Mouse (Mus musculus): ENCODE measurements around the gene Hdac7. TPM values are rescaled to one million over a fixed set of nuclear protein-coding genes. Genes with fewer than 3 reads are reported as not detected.

Gene Hdac7
- polyA plus RNA-seq, 1 experiment from 2014 or later: 7.8 TPM

- no peak for ATAC-seq
- no peaks in the 10 kb centered on the region for H3K4me1 ChIP-seq (replicated peaks; ENCODE audit: control insufficient read depth, insufficient read depth, low read length)
- no peaks in the 10 kb centered on the region for H3K9me3 ChIP-seq (ENCODE audit: control insufficient read depth)
- no peak overlapping the region for H3K9ac ChIP-seq (ENCODE audit: low read depth, low read length)
- no peak overlapping the region for H3K4me3 ChIP-seq (ENCODE audit: low read depth, low read length)
- no peaks in the 10 kb centered on the region for H3K36me3 ChIP-seq (ENCODE audit: control insufficient read depth, insufficient read depth)
- peaks cover 5% of the 10 kb centered on the region; the same call in 1 of the 2 replicates for H3K27me3 ChIP-seq (replicated peaks; ENCODE audit: control insufficient read depth, insufficient read depth, low read length)
- H3K4me2 ChIP-seq (replicated peaks; ENCODE audit: low read depth): no peak overlapping the region
- 70% methylated on average over 5 of the region's 5 CpGs for WGBS
- TF ChIP-seq CTCF (IDR thresholded peaks at IDR 0.05; ENCODE audit: low read depth): no peak
- H3K27ac ChIP-seq (ENCODE audit: low read depth, low read length): peak overlapping the region; percentile 46; the same call in 1 of the 2 replicates
Measured at GRCm38 (mm10) chr15:97773961-97774370, 70.3 kb downstream of the Hdac7 start.

- Histone ChIP-seq H3K9ac (ENCODE audit: low read depth, low read length) (no peak overlapping the region), H3K4me2 (replicated peaks; ENCODE audit: low read depth) (no peak overlapping the region), H3K36me3 (ENCODE audit: control insufficient read depth, insufficient read depth) (no peaks in the 10 kb centered on the region), H3K27me3 (replicated peaks; ENCODE audit: control insufficient read depth, insufficient read depth, low read length) (peaks cover 10% of the 10 kb centered on the region; the same call in 1 of the 2 replicates), H3K9me3 (ENCODE audit: control insufficient read depth) (no peaks in the 10 kb centered on the region), H3K4me3 (ENCODE audit: low read depth, low read length) (no peak overlapping the region), H3K27ac (ENCODE audit: low read depth, low read length) (no peak overlapping the region; the same call in none of the 2 replicates), H3K4me1 (replicated peaks; ENCODE audit: control insufficient read depth, insufficient read depth, low read length) (no peaks in the 10 kb centered on the region; the same call in 1 of the 2 replicates)
- no peak for TF ChIP-seq CTCF (IDR thresholded peaks at IDR 0.05; ENCODE audit: low read depth)
- peak; percentile 44; the same call in 1 of the 2 replicates for ATAC-seq
- 27% methylated on average over 5 of the region's 5 CpGs for WGBS
Measured at GRCm38 (mm10) chr15:97773108-97773507, 71.2 kb downstream of the Hdac7 start.

GRCm38 (mm10) chr15:97770280-97770679 lies 74.0 kb downstream of the Hdac7 start:
- ATAC-seq: no peak
- WGBS: 72% methylated on average over 8 of the region's 8 CpGs
- H3K27ac ChIP-seq (ENCODE audit: low read depth, low read length): no peak overlapping the region
- H3K9me3 ChIP-seq (ENCODE audit: control insufficient read depth): no peaks in the 10 kb centered on the region
- no peak overlapping the region for H3K4me2 ChIP-seq (replicated peaks; ENCODE audit: low read depth)
- no peaks in the 10 kb centered on the region; the same call in 1 of the 2 replicates for H3K4me1 ChIP-seq (replicated peaks; ENCODE audit: control insufficient read depth, insufficient read depth, low read length)
- peaks cover 28% of the 10 kb centered on the region for H3K27me3 ChIP-seq (replicated peaks; ENCODE audit: control insufficient read depth, insufficient read depth, low read length)
- no peak overlapping the region for H3K4me3 ChIP-seq (ENCODE audit: low read depth, low read length)
- H3K36me3 ChIP-seq (ENCODE audit: control insufficient read depth, insufficient read depth): no peaks in the 10 kb centered on the region
- TF ChIP-seq CTCF (IDR thresholded peaks at IDR 0.05; ENCODE audit: low read depth): no peak
- no peak overlapping the region for H3K9ac ChIP-seq (ENCODE audit: low read depth, low read length)

- Histone ChIP-seq H3K9ac (ENCODE audit: low read depth, low read length) (peak overlapping the region; percentile 35), H3K4me3 (ENCODE audit: low read depth, low read length) (peak overlapping the region; percentile 46), H3K4me2 (replicated peaks; ENCODE audit: low read depth) (peak overlapping the region; percentile 70), H3K36me3 (ENCODE audit: control insufficient read depth, insufficient read depth) (no peaks in the 10 kb centered on the region), H3K27me3 (replicated peaks; ENCODE audit: control insufficient read depth, insufficient read depth, low read length) (peaks cover 32% of the 10 kb centered on the region), H3K4me1 (replicated peaks; ENCODE audit: control insufficient read depth, insufficient read depth, low read length) (no peaks in the 10 kb centered on the region; the same call in 1 of the 2 replicates), H3K9me3 (ENCODE audit: control insufficient read depth) (no peaks in the 10 kb centered on the region), H3K27ac (ENCODE audit: low read depth, low read length) (peak overlapping the region; percentile 54; the same call in 1 of the 2 replicates)
- ATAC-seq: peak; percentile 42
- 2% methylated on average over 18 of the region's 18 CpGs for whole genome bisulfite sequencing
- TF ChIP-seq CTCF (IDR thresholded peaks at IDR 0.05; ENCODE audit: low read depth): peak; percentile 54
Measured at GRCm38 (mm10) chr15:97768192-97768591, 76.1 kb downstream of the Hdac7 start.

GRCm38 (mm10) chr15:97767280-97768186 lies 76.8 kb downstream of the Hdac7 start, which contains the start of gene Rapgef3:
Rapgef3 (minus strand) TSS chr15:97767972.
- Histone ChIP-seq H3K4me3 (ENCODE audit: low read depth, low read length) (peak within 1 kb of the TSS; percentile 46), H3K27me3 (replicated peaks; ENCODE audit: control insufficient read depth, insufficient read depth, low read length) (peaks cover 32% of the 10 kb centered on the region), H3K36me3 (ENCODE audit: control insufficient read depth, insufficient read depth) (no peaks in the 10 kb centered on the region), H3K4me2 (replicated peaks; ENCODE audit: low read depth) (peak within 1 kb of the TSS; percentile 70), H3K9ac (ENCODE audit: low read depth, low read length) (peak within 1 kb of the TSS; percentile 35), H3K27ac (ENCODE audit: low read depth, low read length) (peak within 1 kb of the TSS; percentile 54; the same call in 1 of the 2 replicates), H3K4me1 (replicated peaks; ENCODE audit: control insufficient read depth, insufficient read depth, low read length) (no peaks in the 10 kb centered on the region; the same call in 1 of the 2 replicates), H3K9me3 (ENCODE audit: control insufficient read depth) (no peaks in the 10 kb centered on the region)
- ATAC-seq: peak; percentile 72
- TF ChIP-seq CTCF (IDR thresholded peaks at IDR 0.05; ENCODE audit: low read depth): peak; percentile 78
- WGBS: 2% methylated on average over 44 of the region's 44 CpGs

- Histone ChIP-seq H3K9me3 (ENCODE audit: control insufficient read depth) (no peaks in the 10 kb centered on the region), H3K4me3 (ENCODE audit: low read depth, low read length) (peak overlapping the region; percentile 46), H3K27me3 (replicated peaks; ENCODE audit: control insufficient read depth, insufficient read depth, low read length) (peaks cover 32% of the 10 kb centered on the region), H3K9ac (ENCODE audit: low read depth, low read length) (peak overlapping the region; percentile 35), H3K36me3 (ENCODE audit: control insufficient read depth, insufficient read depth) (no peaks in the 10 kb centered on the region), H3K27ac (ENCODE audit: low read depth, low read length) (no peak overlapping the region; the same call in 1 of the 2 replicates), H3K4me2 (replicated peaks; ENCODE audit: low read depth) (peak overlapping the region; percentile 70), H3K4me1 (replicated peaks; ENCODE audit: control insufficient read depth, insufficient read depth, low read length) (no peaks in the 10 kb centered on the region; the same call in 1 of the 2 replicates)
- 20% methylated on average over 23 of the region's 23 CpGs for WGBS
- ATAC-seq: no peak
- no peak for TF ChIP-seq CTCF (IDR thresholded peaks at IDR 0.05; ENCODE audit: low read depth)
Measured at GRCm38 (mm10) chr15:97766594-97767279, 77.6 kb downstream of the Hdac7 start.
